Mouse (Mus musculus) embryonic facial prominence, embryonic 11.5 days (tissue): ENCODE measurements around the gene Rab11a. TPM values are rescaled to one million over a fixed set of nuclear protein-coding genes. Genes with fewer than 3 reads are reported as not detected.
"Not testable (repeated sequence)": the region's sequence is repeated elsewhere in the genome, so short reads cannot be mapped to it uniquely, and the experiment has no call there.

Experiments used
- ATAC-seq: fragments of 200-750 bp; cut with Nextera tagmentation; replicated peaks from 2 replicates; pipeline ENCODE4 v1.8.0; 2017; ENCODE audit warnings: low read depth; ENCODE audit not compliant: insufficient number of reproducible peaks, low FRiP score, low TSS enrichment
- DNase-seq: peaks from one replicate; pipeline ENCODE4 v3.0.0-alpha.2; 2015; ENCODE audit warnings: low spot score
- H3K27ac ChIP-seq: fragments of 300-500 bp; sonication (generic); replicated peaks from 2 replicates; pipeline ENCODE4 v1.5.1; 2014; ENCODE audit warnings: mild to moderate bottlenecking, low read depth, low read length, control low read depth
- H3K27me3 ChIP-seq: fragments of 300-500 bp; sonication (generic); 2 replicates; pipeline ENCODE4 v1.6.1; 2014; ENCODE audit warnings: mild to moderate bottlenecking, low read length, moderate library complexity, mixed read lengths; ENCODE audit not compliant: control insufficient read depth, insufficient read depth
- H3K36me3 ChIP-seq: fragments of 300-500 bp; sonication (generic); replicated peaks from 2 replicates; pipeline ENCODE4 v1.6.1; 2014; ENCODE audit warnings: low read depth, mild to moderate bottlenecking, low read length, moderate library complexity, mixed read lengths; ENCODE audit not compliant: control insufficient read depth, insufficient read depth
- H3K4me1 ChIP-seq: fragments of 300-500 bp; sonication (generic); 2 replicates; pipeline ENCODE4 v1.6.1; 2014; ENCODE audit warnings: low read length, mixed read lengths; ENCODE audit not compliant: control insufficient read depth, insufficient read depth
- H3K4me2 ChIP-seq: fragments of 300-500 bp; sonication (generic); 2 replicates; pipeline ENCODE4 v1.6.1; 2014; ENCODE audit warnings: low read depth, mild to moderate bottlenecking, control low read depth, low read length, moderate library complexity
- H3K4me3 ChIP-seq: fragments of 300-500 bp; sonication (generic); 2 replicates; pipeline ENCODE4 v1.5.1; 2014; ENCODE audit warnings: low read depth, low read length, control low read depth
- H3K9ac ChIP-seq: fragments of 300-500 bp; sonication (generic); replicated peaks from 2 replicates; pipeline ENCODE4 v1.6.1; 2014; ENCODE audit warnings: mild to moderate bottlenecking, control low read depth, low read length
- H3K9me3 ChIP-seq: fragments of 300-500 bp; sonication (generic); replicated peaks from 2 replicates; pipeline ENCODE4 v1.6.1; 2016; ENCODE audit warnings: mild to moderate bottlenecking, low read length, inconsistent platforms, mixed read lengths; ENCODE audit not compliant: control insufficient read depth
- WGBS: fragments of 180-500 bp; shearing (Covaris S2); extraction: QIAGEN DNeasy Blood & Tissue Kit; methylation state at CpG from one replicate; pipeline ENCODE4 v1.1.7; 2014; 5-methylcytosine and 5-hydroxymethylcytosine counted together
- microRNA-seq: library from miRNA; unstranded; fragments of <30 nt; microRNA quantifications from one replicate; pipeline ENCODE4, GENCODE M21; 2016; ENCODE audit warnings: borderline number of aligned reads
- polyA plus RNA-seq: library from polyadenylated mRNA; unstranded; fragments of >200 nt; fragmentation: Nextera tagmentation; extraction: Ambion mirVana; gene quantifications from 2 replicates; pipeline ENCODE4 v1.2.1, GENCODE M21; 2014

Gene Rab11a
- polyA plus RNA-seq, 1 experiment from 2014 or later, result 286 TPM

DNA sequence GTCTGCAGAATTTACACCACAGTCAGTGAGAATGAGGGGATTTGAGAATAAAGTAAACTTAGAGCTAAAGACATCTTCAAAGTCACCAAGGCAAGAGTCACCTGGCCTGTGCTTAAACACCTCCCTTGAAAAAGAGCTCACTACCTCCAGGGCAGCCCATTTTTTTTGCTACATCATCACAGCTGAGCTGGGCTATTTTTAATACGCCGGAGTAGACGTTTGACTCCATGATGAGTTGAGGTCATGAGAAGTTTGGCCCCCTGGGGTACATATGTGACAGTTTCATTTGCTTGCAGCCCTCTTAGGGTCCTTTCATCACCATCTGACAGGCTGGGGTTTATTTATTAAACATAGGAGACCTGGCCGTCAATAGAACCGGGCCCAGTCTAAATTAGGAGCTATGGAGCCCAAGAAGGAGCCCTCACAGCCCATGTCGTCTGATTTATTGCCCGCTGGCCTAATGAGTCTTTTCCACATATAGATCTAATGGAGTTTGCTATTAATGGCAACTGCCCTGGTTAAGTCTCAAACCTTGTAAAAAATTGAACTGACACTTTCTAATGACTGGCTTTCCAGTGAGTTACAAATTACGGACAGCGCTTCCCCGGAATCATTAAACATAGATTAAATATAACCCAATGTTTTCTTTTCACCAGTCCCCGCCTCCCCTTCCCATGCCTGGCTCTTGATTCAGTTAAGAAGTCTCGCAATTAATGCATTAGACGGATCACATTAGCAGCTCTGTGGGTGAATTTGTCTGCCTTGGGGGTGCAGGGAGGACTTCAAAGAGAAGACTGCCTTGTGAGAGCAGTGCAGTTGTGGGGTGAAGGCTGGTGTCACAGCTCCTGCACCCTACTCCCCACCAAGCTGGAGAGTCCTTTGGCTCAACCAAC, 50.2 kb downstream of the Rab11a start:
- no peaks in the 10 kb centered on the region for H3K36me3 ChIP-seq
- no peaks in the 10 kb centered on the region for H3K27me3 ChIP-seq
- 69% methylated on average over 13 of the region's 13 CpGs for WGBS
- no peaks in the 10 kb centered on the region for H3K9me3 ChIP-seq
- H3K27ac ChIP-seq, result no peak overlapping the region
- DNase-seq, result no peak
- H3K4me2 ChIP-seq, result no peak overlapping the region
- no peak overlapping the region for H3K4me3 ChIP-seq
- ATAC-seq, result no peak
- no peaks in the 10 kb centered on the region for H3K4me1 ChIP-seq
- H3K9ac ChIP-seq, result no peak overlapping the region

DNA sequence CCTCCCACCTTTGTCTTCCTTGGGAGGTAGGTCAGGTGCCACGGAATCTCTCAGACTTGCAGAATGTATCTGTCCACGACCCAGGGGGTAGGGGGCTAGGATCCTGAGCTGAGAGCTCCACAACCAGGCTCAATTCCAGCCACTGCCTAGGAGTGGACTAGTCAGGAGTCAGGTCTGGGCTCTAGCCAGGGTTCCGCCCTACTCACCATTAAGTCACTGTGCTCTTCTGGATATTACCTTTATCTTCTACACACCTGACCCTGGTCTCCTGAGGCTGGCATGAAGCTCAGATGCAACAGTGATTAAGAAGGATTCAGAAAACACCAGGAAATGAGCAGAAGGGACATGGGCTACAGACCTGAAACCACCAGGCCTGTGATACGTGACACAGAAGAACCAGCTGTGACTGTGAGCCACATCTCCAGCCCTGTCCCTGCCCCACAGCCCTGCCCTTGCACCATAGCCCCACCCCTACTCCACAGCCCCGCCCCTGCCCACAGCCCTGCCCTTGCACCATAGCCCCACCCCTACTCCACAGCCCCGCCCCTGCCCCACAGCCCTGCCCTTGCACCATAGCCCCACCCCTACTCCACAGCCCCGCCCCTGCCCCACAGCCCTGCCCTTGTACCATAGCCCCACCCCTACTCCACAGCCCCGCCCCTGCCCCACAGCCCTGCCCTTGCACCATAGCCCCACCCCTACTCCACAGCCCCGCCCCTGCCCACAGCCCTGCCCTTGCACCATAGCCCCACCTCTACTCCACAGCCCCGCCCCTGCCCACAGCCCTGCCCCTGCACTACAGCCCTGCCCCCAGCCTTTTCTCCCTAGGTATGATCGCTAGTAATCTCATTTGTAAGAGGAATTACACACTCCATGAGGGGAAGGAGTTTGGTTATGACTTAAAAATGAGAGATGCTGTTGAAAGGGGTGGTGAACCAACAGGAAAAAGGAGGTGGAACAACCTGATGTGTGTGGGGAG, 65.9 kb downstream of the Rab11a start:
- H3K4me2 ChIP-seq, H3K27ac ChIP-seq, DNase-seq, H3K36me3 ChIP-seq, ATAC-seq, H3K27me3 ChIP-seq, H3K9ac ChIP-seq, H3K9me3 ChIP-seq, H3K4me1 ChIP-seq, H3K4me3 ChIP-seq: not testable (repeated sequence)
- 34% methylated on average over 7 of the region's 11 CpGs for WGBS

DNA sequence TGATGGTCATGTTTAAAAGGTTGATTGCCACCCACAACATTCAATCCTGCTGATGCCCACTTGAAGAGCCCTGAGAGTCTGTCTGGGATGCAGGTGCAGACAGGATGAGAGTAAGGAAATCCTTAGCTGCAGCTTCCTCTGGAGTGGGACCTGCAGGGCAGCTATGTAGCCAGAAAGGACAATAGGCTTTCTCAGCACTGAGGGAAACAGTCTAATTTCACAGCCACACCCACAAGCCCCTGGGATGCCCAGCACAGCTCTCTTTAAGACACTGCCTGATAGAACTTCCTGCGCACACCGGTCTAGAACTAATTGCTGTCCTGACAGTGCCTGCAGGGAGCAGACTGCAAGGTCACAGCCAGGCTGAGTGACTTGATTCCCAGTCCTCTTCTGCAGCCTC, 69.6 kb downstream of the Rab11a start:
- Histone ChIP-seq H3K27me3 (no peaks in the 10 kb centered on the region), H3K9me3 (no peaks in the 10 kb centered on the region), H3K27ac (no peak overlapping the region), H3K9ac (no peak overlapping the region), H3K4me3 (no peak overlapping the region), H3K4me1 (no peaks in the 10 kb centered on the region), H3K36me3 (no peaks in the 10 kb centered on the region), H3K4me2 (no peak overlapping the region)
- DNase-seq (no peak), ATAC-seq (no peak)
- WGBS, result 59% methylated on average over 2 of the region's 2 CpGs

DNA sequence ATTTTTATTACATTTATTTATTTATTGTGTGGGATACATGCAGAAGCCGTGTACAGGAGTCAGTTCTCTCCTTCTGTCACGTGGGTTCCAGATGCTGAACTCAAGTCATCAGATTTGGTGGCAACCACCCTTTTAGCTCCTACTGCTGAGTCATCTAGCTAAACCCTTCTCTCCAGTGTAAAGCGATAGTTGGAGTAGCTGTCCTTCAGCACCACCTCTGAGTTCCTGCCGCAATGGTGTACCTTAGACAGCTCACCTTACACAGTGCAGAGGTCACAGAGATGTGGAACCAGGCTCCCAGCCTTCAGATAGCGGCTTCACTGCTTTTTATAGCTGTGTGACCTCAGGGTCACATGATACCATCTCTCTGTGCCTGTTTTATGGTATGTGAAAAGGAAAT, 70.0 kb downstream of the Rab11a start:
- ATAC-seq, result no peak
- no peak overlapping the region for H3K27ac ChIP-seq

DNA sequence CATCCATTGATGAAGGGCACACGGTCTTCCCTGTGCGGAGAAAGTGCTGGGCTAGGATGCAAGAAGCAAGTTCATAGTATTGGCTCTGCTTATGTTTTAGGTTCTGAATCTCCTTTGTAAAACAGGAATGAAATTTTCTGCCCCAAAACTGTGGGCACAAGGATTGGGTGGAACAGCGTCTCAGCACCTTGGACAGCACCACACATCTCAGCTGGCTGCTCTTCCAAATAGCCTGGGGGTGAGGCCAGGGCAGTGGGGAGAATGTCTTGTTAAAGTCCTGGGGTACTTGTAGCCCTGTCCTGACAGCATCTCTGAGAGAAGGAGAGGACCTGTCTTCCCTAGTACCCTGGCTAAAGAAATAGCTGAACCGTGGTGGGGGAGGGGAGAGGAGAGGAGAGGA, 71.0 kb downstream of the Rab11a start:
- WGBS, result 35% methylated on average over 4 of the region's 4 CpGs
- no peaks in the 10 kb centered on the region for H3K27me3 ChIP-seq
- no peaks in the 10 kb centered on the region for H3K4me1 ChIP-seq
- no peak overlapping the region for H3K27ac ChIP-seq
- no peaks in the 10 kb centered on the region for H3K9me3 ChIP-seq
- H3K4me3 ChIP-seq, result no peak overlapping the region
- peak; percentile 82 for DNase-seq
- H3K9ac ChIP-seq, result no peak overlapping the region
- no peaks in the 10 kb centered on the region for H3K36me3 ChIP-seq
- no peak for ATAC-seq
- no peak overlapping the region for H3K4me2 ChIP-seq

More for the DNA sequence above, 70.0 kb downstream of the Rab11a start:
- Histone ChIP-seq H3K36me3 (no peaks in the 10 kb centered on the region), H3K27me3 (no peaks in the 10 kb centered on the region), H3K9ac (no peak overlapping the region), H3K4me2 (no peak overlapping the region), H3K9me3 (no peaks in the 10 kb centered on the region), H3K4me3 (no peak overlapping the region), H3K4me1 (no peaks in the 10 kb centered on the region)
- DNase-seq, result peak; percentile 85
- 12% methylated on average over 5 of the region's 5 CpGs for WGBS

Small RNA genes lying within 50 kb of the gene (microRNA-seq; reads per million reads assigned to microRNA genes)
- not detected for gene Gm47308

Other genes starting within 250 kb of the Rab11a start
- 5.6 and 8.5 TPM in 2 replicates for gene Dennd4a, start 73.6 kb upstream of the Rab11a start, polyA plus RNA-seq
- gene Slc24a1, start 213.8 kb upstream of the Rab11a start, polyA plus RNA-seq, result not detected in 2 replicates
- gene Ints14, start 223.1 kb upstream of the Rab11a start, polyA plus RNA-seq, result 77.2 and 80.5 TPM in 2 replicates